Mouse (Mus musculus) common myeloid progenitor, adult 5-6 weeks (primary cell): ENCODE data around the gene Cep164. TPM values are rescaled to one million over a fixed set of nuclear protein-coding genes. Genes with fewer than 3 reads are reported as not detected.
A peak's percentile ranks its signal among the peaks of the same experiment; 100 is the strongest.

Experiments
- ATAC-seq: replicated peaks from 2 replicates; pipeline ENCODE4 v1.8.0; 2016; ENCODE audit warnings: low read depth, mild to moderate bottlenecking, moderate TSS enrichment, inconsistent platforms; ENCODE audit not compliant: poor library complexity, severe bottlenecking
- total RNA-seq: library from RNA; stranded (forward); fragments of 200-1000, 187-1606 nt; gene quantifications from 2 replicates; pipeline ENCODE4 v1.2.3, GENCODE M21; 2017

Cep164 gene
- total RNA-seq, 1 experiment from 2014 or later, result 13.8 TPM

GRCm38 (mm10) chr9:45839139-45839981, 10.9 kb upstream of the Cep164 start:
- ATAC-seq, result peak; percentile 48; the same call in 1 of the 2 replicates

- ATAC-seq, result peak; percentile 43; the same call in 1 of the 2 replicates
These were observed 10.1 kb upstream of the Cep164 start, which contains the start of gene Bace1 for GRCm38 (mm10) chr9:45838434-45839138. Gene Bace1 (plus strand): TSS chr9:45838580.

- ATAC-seq, result no peak
These were observed 9.6 kb upstream of the Cep164 start for GRCm38 (mm10) chr9:45838069-45838433.

- ATAC-seq, result no peak
These were observed 5.0 kb upstream of the Cep164 start for GRCm38 (mm10) chr9:45833461-45833860.

- no peak for ATAC-seq
These were observed 4.4 kb upstream of the Cep164 start for GRCm38 (mm10) chr9:45832898-45833297.

- ATAC-seq, result peak; percentile 33; the same call in 1 of the 2 replicates
These were observed 616 bp upstream of the Cep164 start for GRCm38 (mm10) chr9:45829107-45829506.

- peak; percentile 10; the same call in 1 of the 2 replicates for ATAC-seq
These were observed 714 bp downstream of the Cep164 start for GRCm38 (mm10) chr9:45827663-45828290.

- ATAC-seq, result peak; percentile 95
These were observed 10.0 kb downstream of the Cep164 start for GRCm38 (mm10) chr9:45818406-45819011.

GRCm38 (mm10) chr9:45815525-45815924, 13.0 kb downstream of the Cep164 start:
- ATAC-seq, result peak; percentile 51

- ATAC-seq, result no peak
These were observed 13.4 kb downstream of the Cep164 start for GRCm38 (mm10) chr9:45815113-45815512.

- no peak for ATAC-seq
These were observed 16.5 kb downstream of the Cep164 start for GRCm38 (mm10) chr9:45811946-45812345.

- ATAC-seq, result no peak
These were observed 20.7 kb downstream of the Cep164 start for GRCm38 (mm10) chr9:45807761-45808160.

- ATAC-seq, result no peak
These were observed 21.2 kb downstream of the Cep164 start for GRCm38 (mm10) chr9:45807337-45807736.

GRCm38 (mm10) chr9:45806847-45807246, 21.6 kb downstream of the Cep164 start:
- no peak for ATAC-seq

- ATAC-seq, result peak; percentile 55
These were observed 25.3 kb downstream of the Cep164 start for GRCm38 (mm10) chr9:45803070-45803774.

GRCm38 (mm10) chr9:45799402-45799801, 29.1 kb downstream of the Cep164 start:
- ATAC-seq, result no peak

GRCm38 (mm10) chr9:45798467-45799164, 29.9 kb downstream of the Cep164 start:
- peak; percentile 76 for ATAC-seq

GRCm38 (mm10) chr9:45797271-45797670, 31.2 kb downstream of the Cep164 start:
- ATAC-seq, result no peak

GRCm38 (mm10) chr9:45795722-45796121, 32.8 kb downstream of the Cep164 start:
- ATAC-seq, result no peak
